Mouse (Mus musculus): Measurements from ENCODE around the gene Cdca4. TPM values are rescaled to one million over a fixed set of nuclear protein-coding genes. Genes with fewer than 3 reads are reported as not detected.

Cdca4 gene
- polyA plus RNA-seq (2014; fragmentation: Nextera tagmentation; extraction: Ambion mirVana): 175 and 179 TPM in 2 replicates

DNA sequence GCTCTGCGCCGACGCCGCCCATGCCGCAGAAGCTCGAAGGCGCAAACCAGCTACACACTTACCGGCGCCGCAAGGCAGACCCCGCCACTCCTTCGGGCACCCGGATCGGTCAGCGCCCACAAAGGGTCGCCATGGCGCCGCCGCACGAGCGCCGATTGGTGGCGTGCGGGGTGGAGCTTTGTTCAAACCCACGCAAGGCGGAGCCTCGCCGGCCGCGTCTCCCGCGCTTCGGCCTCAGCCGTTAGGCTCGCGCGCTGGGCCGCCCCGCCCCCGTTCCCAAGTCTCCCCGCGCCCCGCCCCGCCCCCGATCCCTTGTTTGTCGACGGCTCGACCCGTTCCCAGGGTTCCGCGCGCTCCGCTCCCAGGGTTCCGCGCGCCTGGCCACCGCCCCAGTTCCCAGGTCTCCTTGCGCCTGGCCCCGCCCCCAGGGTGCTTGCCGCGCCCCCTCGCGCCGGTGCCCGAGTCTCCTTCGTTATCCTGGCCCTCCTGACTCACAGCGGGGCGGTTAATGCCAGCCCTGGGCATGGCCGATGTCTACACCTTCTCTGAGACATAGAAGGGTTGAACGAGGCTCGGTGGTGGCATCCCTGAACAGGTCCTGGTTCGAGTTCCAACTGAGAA lies at the start of gene Cdca4:
Gene Cdca4 (minus strand): TSS at position 180 of the 621 bp plus-strand sequence.
- H3K27me3 ChIP-seq (ENCODE audit: control insufficient read depth, insufficient read depth, low read length): no peaks in the 10 kb centered on the region
- peak within 1 kb of the TSS; percentile 76 for H3K9ac ChIP-seq (replicated peaks; ENCODE audit: low read length)
- no peaks in the 10 kb centered on the region for H3K36me3 ChIP-seq (replicated peaks; ENCODE audit: control insufficient read depth, insufficient read depth, low read depth, low read length)
- H3K4me1 ChIP-seq (ENCODE audit: control insufficient read depth, insufficient read depth, low read length): peaks cover 3% of the 10 kb centered on the region; the same call in 1 of the 2 replicates
- peak; percentile 95 for ATAC-seq (replicated peaks; ENCODE audit: insufficient number of reproducible peaks, low FRiP score, low TSS enrichment, low read depth)
- H3K9me3 ChIP-seq (replicated peaks; ENCODE audit: control insufficient read depth, low read length): no peaks in the 10 kb centered on the region
- H3K4me2 ChIP-seq (ENCODE audit: low read depth, low read length): peak within 1 kb of the TSS; percentile 80
- DNase-seq (ENCODE audit: low spot score): peak; percentile 99
- H3K4me3 ChIP-seq (ENCODE audit: low read depth, low read length): peak within 1 kb of the TSS; percentile 64
- peak within 1 kb of the TSS; percentile 41 for H3K27ac ChIP-seq (replicated peaks; ENCODE audit: low read depth, low read length)
- WGBS: under 1% methylated on average over 65 of the region's 72 CpGs

- no peaks in the 10 kb centered on the region for H3K36me3 ChIP-seq (replicated peaks; ENCODE audit: control insufficient read depth, insufficient read depth, low read depth, low read length)
- peak overlapping the region; percentile 31 for H3K4me3 ChIP-seq (ENCODE audit: low read depth, low read length)
- WGBS: under 1% methylated on average over 23 of the region's 37 CpGs
- H3K27me3 ChIP-seq (ENCODE audit: control insufficient read depth, insufficient read depth, low read length): peaks cover 52% of the 10 kb centered on the region
- ATAC-seq (replicated peaks; ENCODE audit: insufficient number of reproducible peaks, low FRiP score, low TSS enrichment, low read depth) (peak; percentile 31), DNase-seq (ENCODE audit: low spot score) (peak; percentile 58)
- peak overlapping the region; percentile 59 for H3K9ac ChIP-seq (replicated peaks; ENCODE audit: low read length)
- H3K4me2 ChIP-seq (ENCODE audit: low read depth, low read length): peak overlapping the region; percentile 81
- H3K9me3 ChIP-seq (replicated peaks; ENCODE audit: control insufficient read depth, low read length): no peaks in the 10 kb centered on the region
- H3K27ac ChIP-seq (replicated peaks; ENCODE audit: low read depth, low read length): 0 out of 2 replicates have a peak overlapping the region, but pooled peaks have one; percentile 13
- peaks cover 6% of the 10 kb centered on the region; the same call in 1 of the 2 replicates for H3K4me1 ChIP-seq (ENCODE audit: control insufficient read depth, insufficient read depth, low read length)
These were observed 48.4 kb upstream of the Cdca4 start for GRCm38 (mm10) chr12:112877607-112878020.

GRCm38 (mm10) chr12:112877073-112877576 lies 47.9 kb upstream of the Cdca4 start:
- peaks cover 6% of the 10 kb centered on the region; the same call in 1 of the 2 replicates for H3K4me1 ChIP-seq (ENCODE audit: control insufficient read depth, insufficient read depth, low read length)
- DNase-seq (ENCODE audit: low spot score) (peak; percentile 46), ATAC-seq (replicated peaks; ENCODE audit: insufficient number of reproducible peaks, low FRiP score, low TSS enrichment, low read depth) (no peak)
- H3K4me3 ChIP-seq (ENCODE audit: low read depth, low read length): peak overlapping the region; percentile 31
- peak overlapping the region; percentile 59 for H3K9ac ChIP-seq (replicated peaks; ENCODE audit: low read length)
- H3K9me3 ChIP-seq (replicated peaks; ENCODE audit: control insufficient read depth, low read length): no peaks in the 10 kb centered on the region
- H3K36me3 ChIP-seq (replicated peaks; ENCODE audit: control insufficient read depth, insufficient read depth, low read depth, low read length): no peaks in the 10 kb centered on the region
- no peak overlapping the region for H3K27ac ChIP-seq (replicated peaks; ENCODE audit: low read depth, low read length)
- peak overlapping the region; percentile 81 for H3K4me2 ChIP-seq (ENCODE audit: low read depth, low read length)
- peaks cover 52% of the 10 kb centered on the region for H3K27me3 ChIP-seq (ENCODE audit: control insufficient read depth, insufficient read depth, low read length)
- WGBS: 6% methylated on average over 17 of the region's 17 CpGs

DNA sequence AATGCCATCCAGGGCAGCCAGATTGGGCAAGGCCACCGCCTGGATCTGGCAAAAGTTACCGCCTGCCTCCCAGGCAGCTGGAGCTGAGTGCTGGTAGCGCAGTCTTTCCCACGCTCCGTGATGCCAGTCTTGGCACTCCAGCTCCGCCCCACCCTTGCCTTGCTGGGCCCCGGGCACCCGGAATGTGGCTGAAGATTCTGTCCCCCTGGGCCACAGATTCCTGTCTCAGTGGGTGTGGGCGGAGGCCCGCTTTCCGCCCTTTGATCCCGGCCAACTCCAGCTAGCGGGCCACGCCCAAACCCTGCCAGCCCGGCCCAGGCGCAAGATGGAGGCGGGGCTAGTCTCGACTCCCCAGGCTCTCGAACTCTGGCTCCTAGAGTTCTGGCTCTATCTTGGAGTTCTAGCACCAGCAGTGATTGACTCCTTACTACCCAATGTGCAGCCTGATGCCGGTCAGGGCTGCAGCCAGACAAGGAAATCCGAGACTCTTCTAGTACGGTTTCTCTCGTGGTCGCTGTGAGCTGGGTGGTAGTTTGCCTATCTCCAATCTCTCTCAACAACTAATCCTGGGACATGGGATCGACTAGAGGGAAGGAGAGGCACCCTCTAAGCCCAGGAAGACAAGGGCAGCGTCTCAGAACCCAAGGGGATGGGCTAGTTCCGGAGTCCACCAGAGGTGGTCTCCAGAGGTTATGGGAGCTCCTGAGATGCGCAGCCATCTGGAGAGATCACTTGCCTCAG lies 47.3 kb upstream of the Cdca4 start:
- Histone ChIP-seq H3K9ac (replicated peaks; ENCODE audit: low read length) (no peak overlapping the region), H3K4me1 (ENCODE audit: control insufficient read depth, insufficient read depth, low read length) (peaks cover 6% of the 10 kb centered on the region; the same call in 1 of the 2 replicates), H3K4me2 (ENCODE audit: low read depth, low read length) (peak overlapping the region; percentile 81), H3K27ac (replicated peaks; ENCODE audit: low read depth, low read length) (no peak overlapping the region), H3K36me3 (replicated peaks; ENCODE audit: control insufficient read depth, insufficient read depth, low read depth, low read length) (no peaks in the 10 kb centered on the region), H3K9me3 (replicated peaks; ENCODE audit: control insufficient read depth, low read length) (no peaks in the 10 kb centered on the region), H3K27me3 (ENCODE audit: control insufficient read depth, insufficient read depth, low read length) (peaks cover 52% of the 10 kb centered on the region), H3K4me3 (ENCODE audit: low read depth, low read length) (0 out of 2 replicates have a peak overlapping the region, but pooled peaks have one; percentile 1)
- ATAC-seq (replicated peaks; ENCODE audit: insufficient number of reproducible peaks, low FRiP score, low TSS enrichment, low read depth) (no peak), DNase-seq (ENCODE audit: low spot score) (peak; percentile 52)
- 6% methylated on average over 28 of the region's 28 CpGs for WGBS

DNA sequence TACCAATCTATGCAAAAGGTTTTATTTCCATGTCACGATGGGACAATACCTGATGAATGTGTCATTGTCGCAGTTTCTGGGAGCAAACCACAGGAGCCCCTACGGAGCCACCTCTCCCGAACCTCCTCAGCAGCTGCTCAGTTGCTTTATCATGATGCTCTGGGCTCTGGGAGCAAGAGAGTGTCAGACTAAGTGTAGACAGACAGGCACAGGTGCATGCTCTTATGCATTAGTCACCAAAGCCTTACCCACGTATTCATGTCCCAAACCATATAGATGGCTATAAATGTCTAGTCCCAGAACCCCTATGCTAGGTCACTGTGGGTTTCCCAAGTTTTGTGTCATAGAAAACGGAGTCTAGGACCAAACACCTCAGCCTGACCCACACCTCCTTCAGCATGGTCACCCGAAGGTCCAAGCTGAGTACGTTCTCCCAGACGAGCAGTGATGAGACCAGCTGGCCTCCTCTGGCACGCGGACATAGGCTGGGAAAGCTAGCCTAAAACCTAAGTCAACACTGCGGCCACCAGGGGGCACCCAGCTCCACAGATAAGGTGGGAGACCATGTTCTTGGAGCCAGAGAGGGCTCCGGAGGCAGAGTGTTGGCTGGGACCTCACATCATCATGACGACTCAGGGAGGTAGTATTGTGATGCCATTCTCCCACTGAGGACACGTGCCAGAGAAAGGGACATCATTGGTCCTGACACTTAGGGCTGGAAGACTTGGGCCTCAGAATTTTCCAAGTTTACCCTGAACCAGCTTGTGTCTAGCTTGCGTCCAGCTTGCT lies 46.2 kb upstream of the Cdca4 start:
- no peak overlapping the region for H3K4me3 ChIP-seq (ENCODE audit: low read depth, low read length)
- peaks cover 6% of the 10 kb centered on the region; the same call in 1 of the 2 replicates for H3K4me1 ChIP-seq (ENCODE audit: control insufficient read depth, insufficient read depth, low read length)
- DNase-seq (ENCODE audit: low spot score) (peak; percentile 95), ATAC-seq (replicated peaks; ENCODE audit: insufficient number of reproducible peaks, low FRiP score, low TSS enrichment, low read depth) (peak; percentile 30)
- H3K9ac ChIP-seq (replicated peaks; ENCODE audit: low read length): no peak overlapping the region
- H3K27ac ChIP-seq (replicated peaks; ENCODE audit: low read depth, low read length): no peak overlapping the region
- WGBS: 25% methylated on average over 16 of the region's 16 CpGs
- H3K36me3 ChIP-seq (replicated peaks; ENCODE audit: control insufficient read depth, insufficient read depth, low read depth, low read length): no peaks in the 10 kb centered on the region
- no peak overlapping the region for H3K4me2 ChIP-seq (ENCODE audit: low read depth, low read length)
- H3K9me3 ChIP-seq (replicated peaks; ENCODE audit: control insufficient read depth, low read length): no peaks in the 10 kb centered on the region
- H3K27me3 ChIP-seq (ENCODE audit: control insufficient read depth, insufficient read depth, low read length): peaks cover 52% of the 10 kb centered on the region

- Histone ChIP-seq H3K27ac (replicated peaks; ENCODE audit: low read depth, low read length) (no peak overlapping the region), H3K9ac (replicated peaks; ENCODE audit: low read length) (no peak overlapping the region), H3K36me3 (replicated peaks; ENCODE audit: control insufficient read depth, insufficient read depth, low read depth, low read length) (no peaks in the 10 kb centered on the region), H3K4me2 (ENCODE audit: low read depth, low read length) (peak overlapping the region; percentile 14), H3K27me3 (ENCODE audit: control insufficient read depth, insufficient read depth, low read length) (peaks cover 52% of the 10 kb centered on the region), H3K4me3 (ENCODE audit: low read depth, low read length) (peak overlapping the region; percentile 9), H3K9me3 (replicated peaks; ENCODE audit: control insufficient read depth, low read length) (no peaks in the 10 kb centered on the region), H3K4me1 (ENCODE audit: control insufficient read depth, insufficient read depth, low read length) (peaks cover 6% of the 10 kb centered on the region; the same call in 1 of the 2 replicates)
- 9% methylated on average over 22 of the region's 22 CpGs for WGBS
- no peak for ATAC-seq (replicated peaks; ENCODE audit: insufficient number of reproducible peaks, low FRiP score, low TSS enrichment, low read depth)
- DNase-seq (ENCODE audit: low spot score): peak; percentile 19
These were observed 45.0 kb upstream of the Cdca4 start for GRCm38 (mm10) chr12:112874199-112874598.

DNA sequence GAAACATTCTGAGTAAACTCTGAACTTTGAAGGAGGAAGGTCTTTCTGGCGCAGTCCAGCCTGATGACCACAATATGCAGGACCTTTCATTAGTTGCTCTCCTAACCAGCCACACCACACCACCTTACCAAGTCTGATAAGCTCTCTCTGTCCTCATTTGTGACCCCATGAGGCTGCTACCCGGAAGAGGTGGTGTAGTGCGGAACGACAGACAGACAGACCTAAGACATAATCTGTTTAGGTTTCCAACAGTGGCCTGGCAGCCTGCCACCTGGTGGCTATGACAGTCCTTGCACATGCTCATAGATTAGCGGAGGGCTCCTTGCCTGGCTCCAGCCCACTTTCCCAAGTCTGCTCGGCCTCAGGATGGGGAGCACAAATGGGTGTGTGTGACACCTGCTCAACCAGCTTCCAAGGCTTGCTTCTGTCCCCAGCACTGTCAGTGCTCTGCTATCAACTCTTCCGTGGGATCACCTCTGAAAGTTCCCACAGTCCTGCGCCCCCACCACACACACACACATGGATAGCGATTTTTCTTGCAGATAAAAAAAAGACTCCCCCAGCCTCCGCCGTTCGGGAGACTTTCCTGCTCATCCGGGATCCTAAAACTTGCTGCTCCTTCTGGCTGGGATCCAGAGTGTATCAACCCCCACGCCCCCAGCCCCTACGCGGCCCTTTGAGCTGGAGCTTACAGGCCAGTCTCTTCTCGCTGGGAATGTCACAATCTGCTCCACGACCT lies 44.4 kb upstream of the Cdca4 start:
- Histone ChIP-seq H3K9me3 (replicated peaks; ENCODE audit: control insufficient read depth, low read length) (no peaks in the 10 kb centered on the region), H3K9ac (replicated peaks; ENCODE audit: low read length) (0 out of 2 replicates have a peak overlapping the region, but pooled peaks have one; percentile 25), H3K4me2 (ENCODE audit: low read depth, low read length) (peak overlapping the region; percentile 14; the same call in 1 of the 2 replicates), H3K27me3 (ENCODE audit: control insufficient read depth, insufficient read depth, low read length) (peaks cover 48% of the 10 kb centered on the region), H3K36me3 (replicated peaks; ENCODE audit: control insufficient read depth, insufficient read depth, low read depth, low read length) (no peaks in the 10 kb centered on the region), H3K27ac (replicated peaks; ENCODE audit: low read depth, low read length) (no peak overlapping the region), H3K4me3 (ENCODE audit: low read depth, low read length) (peak overlapping the region; percentile 9), H3K4me1 (ENCODE audit: control insufficient read depth, insufficient read depth, low read length) (peaks cover 6% of the 10 kb centered on the region; the same call in 1 of the 2 replicates)
- DNase-seq (ENCODE audit: low spot score): peak; percentile 80
- WGBS: 22% methylated on average over 18 of the region's 18 CpGs
- ATAC-seq (replicated peaks; ENCODE audit: insufficient number of reproducible peaks, low FRiP score, low TSS enrichment, low read depth): no peak
